Mouse (Mus musculus) adrenal gland, adult 2 months (tissue): ENCODE measurements at regions not wholly inside any gene's neighbourhood (a gene's known extent, or its start where the extent isn't known, plus 50 kb on each side); places are given as distances from the start of the nearest gene placed in this dataset.
A peak's percentile ranks its signal among the peaks of the same experiment; 100 is the strongest.

Source experiments
- DNase-seq: peaks from one replicate; pipeline ENCODE4 v3.0.0; 2021

DNA sequence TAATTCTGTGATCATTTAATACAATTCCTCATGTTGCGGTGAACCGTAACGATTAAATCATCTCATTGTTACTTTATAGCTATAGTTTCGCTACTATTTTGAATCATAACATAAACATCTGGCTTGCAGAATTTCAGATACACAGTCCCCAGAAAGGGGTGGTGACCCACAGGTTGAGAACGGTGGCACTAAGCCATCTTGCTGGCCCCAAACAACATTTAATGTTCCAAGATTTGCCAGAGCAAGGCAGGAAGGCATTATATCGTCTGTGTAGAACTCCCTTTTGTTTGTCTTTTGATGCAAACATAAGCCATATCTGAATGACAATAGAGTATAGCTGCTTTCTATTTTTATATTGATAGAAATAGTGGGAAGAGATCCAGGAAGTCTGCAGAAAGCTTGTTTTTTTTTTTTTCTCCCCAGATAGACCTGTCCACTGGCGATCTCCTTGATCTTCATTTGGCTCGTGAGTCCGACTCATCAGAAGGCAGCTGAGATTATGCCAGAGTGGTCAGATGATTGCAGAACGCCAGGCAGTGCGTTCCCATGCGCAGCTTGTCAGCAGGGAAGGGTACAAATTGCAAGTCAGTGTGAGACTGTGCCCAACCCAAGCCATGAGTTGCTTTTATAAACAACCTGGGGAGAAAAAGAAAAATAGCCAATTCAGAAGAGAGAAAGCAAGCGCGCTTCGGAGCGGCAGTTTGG, 213.9 kb downstream of the Dok5 start:
- peak; percentile 18 for DNase-seq

DNA sequence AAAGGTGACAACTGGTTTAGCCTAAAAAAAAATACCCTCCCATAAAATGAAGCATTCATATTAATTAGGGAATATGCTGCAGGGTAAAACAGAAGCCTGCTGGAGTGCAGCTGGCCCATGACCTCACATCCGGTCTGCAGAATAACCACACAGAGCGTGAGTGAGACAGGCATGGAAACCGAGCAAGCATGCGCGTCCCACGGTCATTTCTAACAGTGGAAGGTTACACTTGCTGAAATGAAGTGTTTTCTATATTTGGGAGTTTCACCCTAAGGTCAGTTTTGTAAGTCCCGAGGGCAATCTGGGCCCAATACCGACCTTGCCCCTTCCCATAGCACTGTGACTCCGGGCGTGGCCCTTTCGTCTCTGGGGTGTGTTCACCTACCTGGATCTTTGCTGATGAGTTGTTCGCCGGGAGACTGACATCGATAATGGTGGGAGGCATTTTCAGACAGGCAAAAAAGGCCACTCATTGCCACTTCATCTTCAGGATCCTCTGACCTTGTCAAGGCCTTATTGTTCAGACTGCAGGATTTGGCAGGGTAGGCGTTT, 214.6 kb downstream of the Dok5 start:
- peak; percentile 5 for DNase-seq

DNA sequence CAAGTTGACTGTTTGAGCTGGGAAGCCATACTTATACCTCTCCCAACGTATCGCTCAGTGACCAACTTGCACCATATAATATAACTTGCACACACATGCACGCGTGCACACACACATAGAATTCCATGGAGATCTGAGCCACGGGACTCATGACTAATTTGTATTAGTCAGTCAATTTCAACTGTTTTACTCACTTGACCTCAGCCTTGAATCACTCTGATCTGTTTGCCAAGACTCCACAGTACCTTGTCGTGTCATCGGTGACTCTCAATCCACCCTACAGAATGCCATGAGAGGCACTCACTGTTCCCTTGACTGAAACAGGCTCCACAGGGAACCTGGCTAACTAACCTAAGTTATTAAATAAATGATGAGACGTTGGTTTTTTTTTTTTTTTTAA, 215.6 kb downstream of the Dok5 start:
- DNase-seq = peak; percentile 58

DNA sequence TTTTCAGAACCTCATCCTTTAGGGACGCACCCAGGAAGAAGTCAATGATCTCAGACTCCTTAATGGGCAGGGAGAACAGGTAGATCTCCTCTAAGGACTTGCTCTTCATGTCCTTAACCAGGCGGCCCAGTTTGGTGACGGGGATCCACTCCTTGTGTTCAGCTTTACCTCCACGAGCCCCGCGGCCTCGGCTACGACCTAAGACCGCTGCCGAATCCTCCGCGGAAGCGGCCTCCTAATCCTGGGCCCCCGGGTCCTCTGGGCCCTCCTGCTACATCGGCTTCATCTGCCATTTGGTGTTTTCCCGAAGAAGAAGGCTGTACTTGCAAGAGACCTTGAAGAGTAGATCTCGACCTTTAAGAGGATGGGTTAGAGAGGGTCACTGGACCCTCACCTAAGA, 223.0 kb downstream of the Dok5 start:
- no peak for DNase-seq

DNA sequence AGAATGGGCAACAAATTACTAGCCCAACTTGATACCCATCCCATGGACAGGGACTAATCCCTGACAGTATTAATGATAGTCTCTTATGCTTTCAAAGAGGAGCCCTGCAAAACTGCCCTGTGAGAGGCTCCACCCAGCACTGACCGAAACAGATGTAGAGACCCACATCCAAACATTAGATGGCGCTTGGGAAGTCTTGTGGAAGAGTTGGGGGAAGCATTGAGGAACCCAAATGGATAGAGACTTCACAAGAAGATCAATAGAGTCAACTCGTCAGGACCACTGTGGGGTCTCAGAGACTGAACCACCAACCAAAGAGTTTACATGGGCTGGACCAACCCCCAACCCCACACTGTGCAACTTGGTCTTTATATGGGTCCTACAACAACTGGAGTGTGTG, 225.2 kb downstream of the Dok5 start:
- DNase-seq = no peak

DNA sequence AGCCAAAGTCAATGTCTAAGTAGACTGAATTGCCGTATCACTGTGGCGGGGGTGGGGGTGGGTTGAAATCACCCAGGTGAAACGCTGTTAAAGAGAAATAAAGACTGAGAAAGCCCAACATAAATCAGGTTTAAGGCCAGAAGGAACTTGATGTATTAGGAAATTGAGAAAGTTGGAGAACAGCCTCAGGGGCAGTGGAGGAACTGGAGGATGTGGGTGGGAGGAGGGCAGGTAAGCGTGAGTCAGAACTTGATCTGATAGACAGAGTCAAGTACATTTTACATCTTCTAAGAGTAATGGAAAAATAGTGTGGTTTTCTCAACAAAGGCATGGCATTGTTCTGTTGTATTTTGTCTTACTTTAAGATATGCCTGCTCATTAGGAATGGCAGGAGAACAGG, 228.8 kb downstream of the Dok5 start:
- no peak for DNase-seq

DNA sequence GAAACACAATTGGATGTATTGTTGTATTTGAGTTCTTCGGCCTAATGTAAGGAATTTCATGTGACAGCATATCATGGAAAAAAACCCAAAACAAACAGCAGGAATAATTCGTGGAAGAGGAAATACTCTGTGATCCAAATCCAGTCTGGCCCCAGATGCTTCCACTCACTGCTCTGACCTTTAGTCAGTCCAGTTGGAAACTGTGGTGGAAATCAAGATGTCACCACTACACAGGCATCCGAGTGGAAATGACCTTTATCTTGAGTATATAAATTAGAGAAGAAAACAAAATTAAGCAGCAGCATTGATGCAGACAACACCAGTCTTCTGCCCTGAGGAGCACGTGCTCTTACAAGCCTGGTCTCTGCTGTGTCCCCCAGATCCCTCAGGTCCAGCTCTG, 230.9 kb downstream of the Dok5 start:
- DNase-seq = no peak

- no peak for DNase-seq
Measured at GRCm38 (mm10) chr2:170969430-170969829, 237.8 kb downstream of the Dok5 start.

DNA sequence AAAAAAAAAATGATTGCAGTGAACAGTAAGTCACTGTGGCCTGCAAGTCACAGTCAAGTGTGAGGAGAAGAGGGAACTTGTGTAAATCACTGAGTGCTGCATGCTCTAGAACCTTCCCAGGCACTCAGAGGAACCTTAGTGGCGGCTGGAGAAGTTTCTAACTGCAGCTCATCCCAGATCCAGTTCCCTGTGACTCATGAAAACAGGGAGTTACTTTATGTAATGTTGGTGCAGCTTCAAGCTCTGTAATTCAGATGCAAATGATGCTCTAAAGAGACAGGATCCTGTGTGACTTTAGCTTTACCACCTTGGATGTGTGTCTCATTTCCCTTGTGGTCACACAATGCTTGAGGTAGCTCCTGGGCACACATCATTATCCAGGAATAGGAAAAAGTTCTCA, 253.8 kb downstream of the Dok5 start:
- DNase-seq = no peak

- DNase-seq = no peak
Measured at GRCm38 (mm10) chr2:170998378-170998777, 266.8 kb downstream of the Dok5 start.

- no peak for DNase-seq
Measured at GRCm38 (mm10) chr2:171000165-171000564, 268.6 kb downstream of the Dok5 start.

DNA sequence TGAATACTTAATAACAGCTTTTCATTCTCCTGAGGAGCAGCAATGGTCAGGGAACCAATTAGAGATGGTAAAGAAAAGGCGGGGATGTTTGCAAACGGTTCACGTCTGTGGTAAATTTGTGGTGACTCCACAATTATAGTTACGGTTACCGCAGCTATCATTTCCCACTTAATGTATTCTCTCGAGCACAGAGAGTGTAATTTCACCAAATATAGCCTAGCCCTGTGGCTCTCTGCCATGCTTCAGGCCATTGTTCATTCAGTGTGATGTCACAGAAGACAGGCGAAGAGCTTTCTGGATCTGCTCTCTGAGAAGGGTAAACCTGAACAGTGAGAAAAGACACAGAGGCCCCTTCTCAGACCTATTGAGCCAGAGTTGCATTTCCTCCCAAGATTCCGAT, 296.9 kb downstream of the Dok5 start:
- no peak for DNase-seq
